Mouse (Mus musculus): Measurements from ENCODE around the gene Birc7. TPM values are rescaled to one million over a fixed set of nuclear protein-coding genes. Genes with fewer than 3 reads are reported as not detected.

The Birc7 gene
- not detected in 2 replicates for polyA plus RNA-seq (2014; fragmentation: Nextera tagmentation; extraction: Ambion mirVana)

GRCm38 (mm10) chr2:180928723-180929122 is at the start of gene Birc7:
Birc7 (plus strand) TSS chr2:180929023.
- Histone ChIP-seq H3K27me3 (ENCODE audit: control insufficient read depth, insufficient read depth, low read length) (no peaks in the 10 kb centered on the region), H3K4me1 (ENCODE audit: control insufficient read depth, insufficient read depth, low read length) (no peaks in the 10 kb centered on the region), H3K9ac (ENCODE audit: low read depth, low read length) (no peak within 1 kb of the TSS), H3K4me2 (replicated peaks; ENCODE audit: low read depth, low read length) (no peak within 1 kb of the TSS), H3K9me3 (ENCODE audit: control insufficient read depth, low read length) (no peaks in the 10 kb centered on the region), H3K27ac (ENCODE audit: low read depth, low read length) (no peak within 1 kb of the TSS), H3K4me3 (ENCODE audit: low read length) (no peak within 1 kb of the TSS), H3K36me3 (ENCODE audit: control insufficient read depth, insufficient read depth, low read length) (no peaks in the 10 kb centered on the region)
- no peak for ATAC-seq (ENCODE audit: low FRiP score, low TSS enrichment)
- 69% methylated on average over 4 of the region's 4 CpGs for WGBS

- no peak overlapping the region for H3K4me2 ChIP-seq (replicated peaks; ENCODE audit: low read depth, low read length)
- H3K9me3 ChIP-seq (ENCODE audit: control insufficient read depth, low read length) = no peaks in the 10 kb centered on the region
- no peaks in the 10 kb centered on the region for H3K4me1 ChIP-seq (ENCODE audit: control insufficient read depth, insufficient read depth, low read length)
- WGBS = 68% methylated on average over 7 of the region's 7 CpGs
- ATAC-seq (ENCODE audit: low FRiP score, low TSS enrichment) = no peak
- no peak overlapping the region for H3K27ac ChIP-seq (ENCODE audit: low read depth, low read length)
- no peak overlapping the region for H3K4me3 ChIP-seq (ENCODE audit: low read length)
- H3K36me3 ChIP-seq (ENCODE audit: control insufficient read depth, insufficient read depth, low read length) = no peaks in the 10 kb centered on the region
- no peak overlapping the region for H3K9ac ChIP-seq (ENCODE audit: low read depth, low read length)
- no peaks in the 10 kb centered on the region for H3K27me3 ChIP-seq (ENCODE audit: control insufficient read depth, insufficient read depth, low read length)
Measured at GRCm38 (mm10) chr2:180879365-180880067, 49.3 kb upstream of the Birc7 start.

GRCm38 (mm10) chr2:180881281-180881680 is 47.5 kb upstream of the Birc7 start:
- Histone ChIP-seq H3K4me2 (replicated peaks; ENCODE audit: low read depth, low read length) (no peak overlapping the region), H3K9me3 (ENCODE audit: control insufficient read depth, low read length) (no peaks in the 10 kb centered on the region), H3K27ac (ENCODE audit: low read depth, low read length) (no peak overlapping the region), H3K4me1 (ENCODE audit: control insufficient read depth, insufficient read depth, low read length) (no peaks in the 10 kb centered on the region), H3K27me3 (ENCODE audit: control insufficient read depth, insufficient read depth, low read length) (no peaks in the 10 kb centered on the region), H3K36me3 (ENCODE audit: control insufficient read depth, insufficient read depth, low read length) (no peaks in the 10 kb centered on the region), H3K9ac (ENCODE audit: low read depth, low read length) (no peak overlapping the region), H3K4me3 (ENCODE audit: low read length) (no peak overlapping the region)
- no peak for ATAC-seq (ENCODE audit: low FRiP score, low TSS enrichment)
- WGBS = 45% methylated on average over 9 of the region's 9 CpGs

GRCm38 (mm10) chr2:180885270-180885669 is 43.6 kb upstream of the Birc7 start:
- 65% methylated on average over 5 of the region's 5 CpGs for WGBS
- H3K4me3 ChIP-seq (ENCODE audit: low read length) = no peak overlapping the region
- H3K36me3 ChIP-seq (ENCODE audit: control insufficient read depth, insufficient read depth, low read length) = no peaks in the 10 kb centered on the region
- no peak overlapping the region for H3K4me2 ChIP-seq (replicated peaks; ENCODE audit: low read depth, low read length)
- no peak overlapping the region for H3K27ac ChIP-seq (ENCODE audit: low read depth, low read length)
- peaks cover 29% of the 10 kb centered on the region for H3K27me3 ChIP-seq (ENCODE audit: control insufficient read depth, insufficient read depth, low read length)
- no peak for ATAC-seq (ENCODE audit: low FRiP score, low TSS enrichment)
- no peaks in the 10 kb centered on the region for H3K9me3 ChIP-seq (ENCODE audit: control insufficient read depth, low read length)
- H3K9ac ChIP-seq (ENCODE audit: low read depth, low read length) = no peak overlapping the region
- peaks cover 3% of the 10 kb centered on the region; the same call in 1 of the 2 replicates for H3K4me1 ChIP-seq (ENCODE audit: control insufficient read depth, insufficient read depth, low read length)

GRCm38 (mm10) chr2:180889271-180889920 is 39.4 kb upstream of the Birc7 start:
- Histone ChIP-seq H3K36me3 (ENCODE audit: control insufficient read depth, insufficient read depth, low read length) (no peaks in the 10 kb centered on the region), H3K9me3 (ENCODE audit: control insufficient read depth, low read length) (no peaks in the 10 kb centered on the region), H3K4me1 (ENCODE audit: control insufficient read depth, insufficient read depth, low read length) (peaks cover 27% of the 10 kb centered on the region), H3K4me2 (replicated peaks; ENCODE audit: low read depth, low read length) (no peak overlapping the region), H3K27me3 (ENCODE audit: control insufficient read depth, insufficient read depth, low read length) (peaks cover 70% of the 10 kb centered on the region), H3K27ac (ENCODE audit: low read depth, low read length) (no peak overlapping the region), H3K4me3 (ENCODE audit: low read length) (no peak overlapping the region), H3K9ac (ENCODE audit: low read depth, low read length) (no peak overlapping the region)
- ATAC-seq (ENCODE audit: low FRiP score, low TSS enrichment) = no peak
- 7% methylated on average over 19 of the region's 19 CpGs for WGBS

GRCm38 (mm10) chr2:180889921-180890280 is 38.9 kb upstream of the Birc7 start:
- 11% methylated on average over 4 of the region's 4 CpGs for WGBS
- Histone ChIP-seq H3K9me3 (ENCODE audit: control insufficient read depth, low read length) (no peaks in the 10 kb centered on the region), H3K27me3 (ENCODE audit: control insufficient read depth, insufficient read depth, low read length) (peaks cover 75% of the 10 kb centered on the region), H3K27ac (ENCODE audit: low read depth, low read length) (no peak overlapping the region), H3K4me3 (ENCODE audit: low read length) (no peak overlapping the region), H3K9ac (ENCODE audit: low read depth, low read length) (no peak overlapping the region), H3K36me3 (ENCODE audit: control insufficient read depth, insufficient read depth, low read length) (no peaks in the 10 kb centered on the region), H3K4me2 (replicated peaks; ENCODE audit: low read depth, low read length) (no peak overlapping the region), H3K4me1 (ENCODE audit: control insufficient read depth, insufficient read depth, low read length) (peaks cover 27% of the 10 kb centered on the region)
- no peak for ATAC-seq (ENCODE audit: low FRiP score, low TSS enrichment)

GRCm38 (mm10) chr2:180890422-180891074 is 38.3 kb upstream of the Birc7 start:
- Histone ChIP-seq H3K27me3 (ENCODE audit: control insufficient read depth, insufficient read depth, low read length) (peaks cover 81% of the 10 kb centered on the region), H3K4me1 (ENCODE audit: control insufficient read depth, insufficient read depth, low read length) (peaks cover 27% of the 10 kb centered on the region), H3K36me3 (ENCODE audit: control insufficient read depth, insufficient read depth, low read length) (no peaks in the 10 kb centered on the region), H3K4me2 (replicated peaks; ENCODE audit: low read depth, low read length) (peak overlapping the region; percentile 33), H3K27ac (ENCODE audit: low read depth, low read length) (no peak overlapping the region), H3K4me3 (ENCODE audit: low read length) (peak overlapping the region; percentile 9), H3K9me3 (ENCODE audit: control insufficient read depth, low read length) (no peaks in the 10 kb centered on the region), H3K9ac (ENCODE audit: low read depth, low read length) (no peak overlapping the region)
- whole genome bisulfite sequencing = 2% methylated on average over 29 of the region's 29 CpGs
- ATAC-seq (ENCODE audit: low FRiP score, low TSS enrichment) = no peak; the same call in 1 of the 2 replicates

- no peak; the same call in 1 of the 2 replicates for ATAC-seq (ENCODE audit: low FRiP score, low TSS enrichment)
- peak overlapping the region; percentile 33 for H3K4me2 ChIP-seq (replicated peaks; ENCODE audit: low read depth, low read length)
- H3K36me3 ChIP-seq (ENCODE audit: control insufficient read depth, insufficient read depth, low read length) = no peaks in the 10 kb centered on the region
- H3K9ac ChIP-seq (ENCODE audit: low read depth, low read length) = no peak overlapping the region
- no peaks in the 10 kb centered on the region for H3K9me3 ChIP-seq (ENCODE audit: control insufficient read depth, low read length)
- under 1% methylated on average over 37 of the region's 37 CpGs for WGBS
- H3K4me1 ChIP-seq (ENCODE audit: control insufficient read depth, insufficient read depth, low read length) = peaks cover 27% of the 10 kb centered on the region
- H3K4me3 ChIP-seq (ENCODE audit: low read length) = peak overlapping the region; percentile 9
- H3K27ac ChIP-seq (ENCODE audit: low read depth, low read length) = no peak overlapping the region
- H3K27me3 ChIP-seq (ENCODE audit: control insufficient read depth, insufficient read depth, low read length) = peaks cover 89% of the 10 kb centered on the region
Measured at GRCm38 (mm10) chr2:180891075-180891834, 37.6 kb upstream of the Birc7 start.
